Mouse (Mus musculus) stomach, embryonic 14.5 days (tissue): ENCODE measurements around the gene Edn3. TPM values are rescaled to one million over a fixed set of nuclear protein-coding genes. Genes with fewer than 3 reads are reported as not detected.

Source experiments
- ATAC-seq: fragments of 200-750 bp; cut with Nextera tagmentation; 2 replicates; pipeline ENCODE4 v1.8.0; 2017; ENCODE audit warnings: low read depth, moderate TSS enrichment; ENCODE audit not compliant: insufficient number of reproducible peaks, insufficient read depth, low FRiP score
- H3K27ac ChIP-seq: fragments of 300-500 bp; sonication (generic); 2 replicates; pipeline ENCODE4 v1.5.1; 2014; ENCODE audit warnings: mild to moderate bottlenecking, low read length, moderate library complexity, mixed read lengths
- H3K27me3 ChIP-seq: fragments of 300-500 bp; sonication (generic); 2 replicates; pipeline ENCODE4 v1.6.1; 2014; ENCODE audit warnings: low read length, control low read depth, mixed read lengths; ENCODE audit not compliant: control insufficient read depth, insufficient read depth
- H3K36me3 ChIP-seq: fragments of 300-500 bp; sonication (generic); 2 replicates; pipeline ENCODE4 v1.6.1; 2014; ENCODE audit warnings: mild to moderate bottlenecking, control low read depth, low read length, moderate library complexity, mixed read lengths; ENCODE audit not compliant: control insufficient read depth, insufficient read depth
- H3K4me1 ChIP-seq: fragments of 300-500 bp; sonication (generic); 2 replicates; pipeline ENCODE4 v1.6.1; 2014; ENCODE audit warnings: low read length, control low read depth, mixed read lengths; ENCODE audit not compliant: control insufficient read depth, insufficient read depth
- H3K4me2 ChIP-seq: fragments of 300-500 bp; sonication (generic); replicated peaks from 2 replicates; pipeline ENCODE4 v1.6.1; 2014; ENCODE audit warnings: low read depth, low read length, control low read depth
- H3K4me3 ChIP-seq: fragments of 300-500 bp; sonication (generic); 2 replicates; pipeline ENCODE4 v1.5.1; 2014; ENCODE audit warnings: low read depth, low read length, control low read depth
- H3K9ac ChIP-seq: fragments of 300-500 bp; sonication (generic); replicated peaks from 2 replicates; pipeline ENCODE4 v1.6.1; 2014; ENCODE audit warnings: low read depth, mild to moderate bottlenecking, control low read depth, low read length, moderate library complexity, mixed read lengths
- H3K9me3 ChIP-seq: fragments of 300-500 bp; sonication (generic); 2 replicates; pipeline ENCODE4 v1.6.1; 2016; ENCODE audit warnings: low read depth, low read length, control low read depth; ENCODE audit not compliant: control insufficient read depth
- WGBS: fragments of 180-500 bp; shearing (Covaris S2); extraction: QIAGEN DNeasy Blood & Tissue Kit; methylation state at CpG from one replicate; pipeline ENCODE4 v1.1.7; 2014; 5-methylcytosine and 5-hydroxymethylcytosine counted together
- polyA plus RNA-seq: library from polyadenylated mRNA; unstranded; fragments of >200 nt; fragmentation: Nextera tagmentation; extraction: Ambion mirVana; gene quantifications from 2 replicates; pipeline ENCODE4 v1.2.1, GENCODE M21; 2014

Gene Edn3
- 21.3 and 21.9 TPM in 2 replicates for polyA plus RNA-seq

DNA sequence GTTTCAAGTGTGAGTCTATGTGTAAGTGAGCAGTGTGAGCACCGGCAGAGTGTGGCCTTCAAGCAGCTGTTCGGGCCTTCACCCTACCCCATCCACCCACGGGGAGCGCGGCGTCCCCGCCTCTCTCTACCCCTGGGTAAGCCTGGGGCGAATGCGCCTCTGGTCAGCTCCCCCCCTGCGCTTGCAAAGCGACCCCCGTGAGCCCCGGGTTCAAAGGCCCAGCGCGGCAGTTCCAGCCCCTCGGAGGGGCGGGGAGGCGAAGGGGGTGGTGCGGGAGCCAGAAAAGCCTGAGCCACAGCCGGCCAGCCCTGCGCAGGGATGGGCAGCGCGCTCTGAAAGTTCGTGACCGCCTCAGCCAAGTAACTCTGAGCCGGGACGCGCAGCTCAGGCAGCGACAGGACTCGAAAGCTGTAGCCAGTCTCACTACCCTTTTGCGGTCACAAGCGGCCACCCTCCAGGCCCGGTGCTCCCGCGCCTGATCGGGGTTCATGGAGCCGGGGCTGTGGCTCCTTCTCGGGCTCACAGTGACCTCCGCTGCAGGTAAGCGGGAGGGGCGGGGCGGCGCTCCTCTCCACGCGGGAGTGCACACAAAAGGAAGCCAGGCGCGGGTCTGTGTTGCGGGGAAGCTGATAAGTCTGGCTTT, at the start of gene Edn3:
Edn3 (plus strand) TSS at position 141 of the 643 bp plus-strand sequence.
- WGBS, result under 1% methylated on average over 48 of the region's 48 CpGs
- Histone ChIP-seq H3K4me3 (peak within 1 kb of the TSS; percentile 53), H3K4me2 (peak within 1 kb of the TSS; percentile 72), H3K27ac (peak within 1 kb of the TSS; percentile 53), H3K9me3 (no peaks in the 10 kb centered on the region), H3K4me1 (0 out of 2 replicates have a peak, but pooled peaks cover 15% of the 10 kb centered on the region), H3K36me3 (no peaks in the 10 kb centered on the region), H3K27me3 (no peaks in the 10 kb centered on the region), H3K9ac (peak within 1 kb of the TSS; percentile 66)
- peak; percentile 59 for ATAC-seq

DNA sequence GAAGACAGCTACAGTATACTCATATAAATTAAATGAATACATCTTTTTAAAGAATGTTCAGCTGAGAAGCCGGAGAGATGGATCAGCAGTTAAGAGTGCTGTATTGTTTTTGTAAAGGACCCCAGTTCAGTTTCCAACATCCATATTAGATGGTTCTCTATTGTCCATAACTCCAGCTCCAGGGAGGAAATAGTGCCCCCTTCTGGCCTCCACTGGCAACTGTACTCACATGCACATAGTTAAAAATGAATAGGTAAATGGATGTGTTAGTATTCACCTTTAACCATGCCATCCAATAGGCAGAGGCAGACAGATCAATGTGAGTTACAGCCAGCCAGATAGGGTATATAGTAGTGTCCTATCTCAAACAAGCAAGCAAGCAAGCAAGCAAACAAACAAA, 48.4 kb upstream of the Edn3 start:
- H3K27ac ChIP-seq, result no peak overlapping the region
- H3K36me3 ChIP-seq, result no peaks in the 10 kb centered on the region
- H3K4me3 ChIP-seq, result no peak overlapping the region
- H3K4me1 ChIP-seq, result no peaks in the 10 kb centered on the region
- H3K9ac ChIP-seq, result no peak overlapping the region
- no peaks in the 10 kb centered on the region for H3K27me3 ChIP-seq
- H3K4me2 ChIP-seq, result no peak overlapping the region
- 85% methylated on average over 1 of the region's 1 CpGs for WGBS
- no peak for ATAC-seq
- H3K9me3 ChIP-seq, result no peaks in the 10 kb centered on the region

DNA sequence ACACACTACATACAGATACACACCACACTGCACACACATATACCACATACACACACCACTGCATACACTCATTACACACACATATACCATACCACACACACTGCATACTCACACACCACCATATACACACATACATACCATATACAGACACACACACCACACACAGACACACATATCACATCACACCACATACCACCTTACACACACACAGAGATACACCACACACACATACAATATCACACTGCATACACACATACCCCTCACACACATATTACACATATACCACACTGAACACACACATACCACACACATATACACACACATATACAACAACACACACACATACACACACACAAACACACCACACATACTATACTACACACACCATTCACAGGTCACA, 44.5 kb upstream of the Edn3 start:
- no peaks in the 10 kb centered on the region for H3K27me3 ChIP-seq
- no peaks in the 10 kb centered on the region for H3K4me1 ChIP-seq
- no peak overlapping the region for H3K4me2 ChIP-seq
- ATAC-seq, result no peak
- no peak overlapping the region for H3K4me3 ChIP-seq
- H3K36me3 ChIP-seq, result no peaks in the 10 kb centered on the region
- H3K9ac ChIP-seq, result no peak overlapping the region
- H3K9me3 ChIP-seq, result no peaks in the 10 kb centered on the region
- no peak overlapping the region for H3K27ac ChIP-seq

DNA sequence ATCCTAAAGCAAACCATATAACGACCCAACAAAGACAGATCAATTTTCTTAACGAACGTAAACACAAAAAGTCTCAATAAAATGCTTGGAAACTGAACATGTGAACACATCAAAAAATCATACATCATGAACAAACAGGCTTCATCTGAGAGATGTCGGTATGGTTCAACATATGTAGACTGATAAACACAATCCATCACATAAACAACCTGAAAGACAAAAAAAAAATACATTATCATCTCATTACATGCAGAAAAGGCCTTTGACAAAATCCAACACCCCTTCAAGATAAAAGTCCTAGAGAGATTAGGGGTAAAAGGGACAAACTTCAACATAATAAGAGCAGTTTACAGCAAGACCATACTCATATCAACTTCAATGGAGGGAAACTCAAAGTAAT, 42.6 kb upstream of the Edn3 start:
- no peak for ATAC-seq
- no peak overlapping the region for H3K4me3 ChIP-seq
- WGBS, result 81% methylated on average over 4 of the region's 4 CpGs
- no peaks in the 10 kb centered on the region for H3K36me3 ChIP-seq
- H3K27ac ChIP-seq, result no peak overlapping the region
- no peaks in the 10 kb centered on the region for H3K9me3 ChIP-seq
- H3K9ac ChIP-seq, result no peak overlapping the region
- no peaks in the 10 kb centered on the region for H3K27me3 ChIP-seq
- no peak overlapping the region for H3K4me2 ChIP-seq
- no peaks in the 10 kb centered on the region for H3K4me1 ChIP-seq

DNA sequence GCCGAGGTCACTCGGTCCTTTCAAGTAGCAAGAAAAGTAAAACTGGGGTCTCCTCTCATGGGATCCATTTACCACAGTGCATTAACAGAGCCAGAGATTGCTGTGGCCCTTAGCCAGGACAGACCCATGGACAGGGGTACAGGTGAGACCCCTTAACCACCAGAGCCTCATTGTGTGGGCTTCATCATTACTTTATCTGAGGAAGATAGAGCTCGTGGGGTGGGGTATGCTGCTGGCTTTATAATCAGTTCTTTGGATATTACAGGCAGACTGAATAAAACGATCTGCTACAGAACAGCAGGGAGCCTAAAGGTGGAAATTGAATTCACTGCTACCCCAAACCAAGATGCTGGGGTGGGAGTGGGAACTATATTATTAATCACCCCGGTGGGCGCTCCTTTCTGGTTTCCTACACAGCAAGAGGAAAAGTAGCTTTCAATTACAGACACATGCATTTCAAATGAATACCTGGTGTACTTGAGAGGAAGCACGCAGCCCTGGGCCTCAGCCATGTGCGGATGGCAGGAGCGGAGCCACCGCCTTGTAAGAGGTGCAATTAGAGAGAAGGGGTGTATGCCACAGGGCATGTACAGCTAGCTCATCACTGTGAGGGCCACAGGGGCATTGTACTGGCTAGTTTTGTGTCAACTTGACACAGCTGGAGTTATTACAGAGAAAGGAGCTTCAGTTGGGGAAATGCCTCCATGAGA, 33.1 kb upstream of the Edn3 start:
- H3K4me3 ChIP-seq, result no peak overlapping the region
- 85% methylated on average over 10 of the region's 10 CpGs for WGBS
- no peak overlapping the region for H3K27ac ChIP-seq
- ATAC-seq, result no peak
- H3K36me3 ChIP-seq, result no peaks in the 10 kb centered on the region
- no peaks in the 10 kb centered on the region for H3K4me1 ChIP-seq
- H3K27me3 ChIP-seq, result no peaks in the 10 kb centered on the region
- H3K4me2 ChIP-seq, result no peak overlapping the region
- H3K9me3 ChIP-seq, result no peaks in the 10 kb centered on the region
- H3K9ac ChIP-seq, result no peak overlapping the region

DNA sequence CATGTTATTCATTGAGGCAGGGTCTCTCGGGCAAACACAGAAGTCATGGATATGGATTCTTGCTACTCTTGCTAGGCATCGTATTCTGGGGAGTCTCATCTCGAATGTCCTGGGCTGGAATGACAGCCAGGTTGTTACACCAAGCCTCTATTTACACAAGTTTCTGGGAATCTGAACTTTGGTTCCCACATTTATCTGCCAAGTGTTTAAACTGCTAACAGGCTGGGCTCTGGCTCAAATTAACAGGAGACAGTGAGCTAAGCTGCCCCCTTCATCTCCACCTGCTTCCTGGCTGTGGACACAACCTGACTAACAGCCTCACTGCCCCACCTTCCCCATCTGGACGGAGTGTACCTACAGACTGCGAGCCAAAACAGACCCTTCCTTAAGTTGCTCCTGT, 28.5 kb upstream of the Edn3 start:
- Histone ChIP-seq H3K4me3 (no peak overlapping the region), H3K27me3 (no peaks in the 10 kb centered on the region), H3K4me2 (no peak overlapping the region), H3K9me3 (no peaks in the 10 kb centered on the region), H3K27ac (no peak overlapping the region), H3K9ac (no peak overlapping the region), H3K36me3 (no peaks in the 10 kb centered on the region), H3K4me1 (no peaks in the 10 kb centered on the region)
- WGBS, result 65% methylated on average over 5 of the region's 5 CpGs
- no peak for ATAC-seq

DNA sequence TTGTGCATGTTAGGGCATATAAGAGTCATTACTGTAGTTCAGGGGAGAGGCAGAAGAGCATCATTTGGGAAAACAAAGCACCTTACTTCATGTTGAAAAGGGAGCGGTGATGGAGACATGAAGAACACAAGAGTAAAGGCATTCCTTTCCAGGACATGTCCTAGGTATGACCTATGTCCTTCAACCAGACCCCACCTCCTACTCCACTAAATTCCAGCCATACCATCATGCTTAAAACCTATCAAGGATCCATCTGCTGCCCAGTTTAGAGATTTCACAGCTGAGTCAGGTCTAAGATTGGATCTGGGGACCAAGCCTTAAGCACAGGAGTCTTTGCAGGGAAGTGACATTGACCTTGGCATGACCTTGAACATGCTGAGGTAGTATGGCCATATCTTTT, 25.1 kb upstream of the Edn3 start:
- 0 out of 2 replicates have a peak, but pooled peaks cover 2% of the 10 kb centered on the region for H3K4me1 ChIP-seq
- 85% methylated on average over 1 of the region's 1 CpGs for WGBS
- no peak overlapping the region for H3K4me3 ChIP-seq
- H3K36me3 ChIP-seq, result no peaks in the 10 kb centered on the region
- no peak for ATAC-seq
- H3K9ac ChIP-seq, result no peak overlapping the region
- H3K27ac ChIP-seq, result no peak overlapping the region
- no peaks in the 10 kb centered on the region for H3K9me3 ChIP-seq
- no peaks in the 10 kb centered on the region for H3K27me3 ChIP-seq
- H3K4me2 ChIP-seq, result no peak overlapping the region

DNA sequence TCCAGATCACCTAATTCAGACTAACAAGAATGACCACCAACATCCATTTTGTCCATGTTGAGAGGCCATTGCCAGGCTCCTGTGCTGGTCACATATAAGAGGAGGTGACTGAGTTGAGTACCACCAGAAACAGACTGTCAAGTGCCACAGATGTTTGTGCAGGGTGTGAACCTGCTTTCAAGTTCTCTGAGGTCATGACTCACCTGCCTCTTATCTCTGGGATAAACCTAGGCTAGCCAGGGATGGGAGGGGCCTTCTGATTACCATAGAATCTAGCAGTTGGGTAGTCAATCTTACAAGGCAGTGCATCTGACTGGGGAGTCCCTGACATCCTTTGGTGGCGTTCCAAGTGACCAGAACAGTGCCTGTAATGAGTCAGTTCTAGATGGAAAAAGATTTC, 13.2 kb upstream of the Edn3 start:
- no peaks in the 10 kb centered on the region for H3K4me1 ChIP-seq
- H3K9ac ChIP-seq, result no peak overlapping the region
- WGBS, result 68% methylated on average over 1 of the region's 1 CpGs
- H3K27ac ChIP-seq, result no peak overlapping the region
- no peaks in the 10 kb centered on the region for H3K27me3 ChIP-seq
- H3K9me3 ChIP-seq, result no peaks in the 10 kb centered on the region
- H3K4me3 ChIP-seq, result no peak overlapping the region
- no peak for ATAC-seq
- no peak overlapping the region for H3K4me2 ChIP-seq
- H3K36me3 ChIP-seq, result no peaks in the 10 kb centered on the region
